Mouse (Mus musculus) hindbrain, embryonic 16.5 days (tissue): ENCODE measurements at regions not wholly inside any gene's neighbourhood (a gene's known extent, or its start where the extent isn't known, plus 50 kb on each side); places are given as distances from the start of the nearest gene placed in this dataset.
A peak's percentile ranks its signal among the peaks of the same experiment; 100 is the strongest.

Experiments used
- ATAC-seq: fragments of 200-750 bp; cut with Nextera tagmentation; 2 replicates; pipeline ENCODE4 v1.8.0; 2017; ENCODE audit warnings: moderate TSS enrichment, moderate library complexity
- H3K27ac ChIP-seq: fragments of 300-500 bp; sonication (generic); 2 replicates; pipeline ENCODE4 v1.5.1; 2014; ENCODE audit warnings: low read depth, mild to moderate bottlenecking, control low read depth, low read length, moderate library complexity
- H3K27me3 ChIP-seq: fragments of 300-500 bp; sonication (generic); replicated peaks from 2 replicates; pipeline ENCODE4 v1.6.1; 2014; ENCODE audit warnings: low read length; ENCODE audit not compliant: control insufficient read depth, insufficient read depth
- H3K36me3 ChIP-seq: fragments of 300-500 bp; sonication (generic); 2 replicates; pipeline ENCODE4 v1.6.1; 2014; ENCODE audit warnings: mild to moderate bottlenecking, low read length, moderate library complexity, mixed read lengths; ENCODE audit not compliant: control insufficient read depth, insufficient read depth
- H3K4me1 ChIP-seq: fragments of 300-500 bp; sonication (generic); 2 replicates; pipeline ENCODE4 v1.6.1; 2014; ENCODE audit warnings: low read depth, low read length; ENCODE audit not compliant: control insufficient read depth, insufficient read depth
- H3K4me2 ChIP-seq: fragments of 300-500 bp; sonication (generic); 2 replicates; pipeline ENCODE4 v1.6.1; 2014; ENCODE audit warnings: mild to moderate bottlenecking, low read length, control low read depth, moderate library complexity
- H3K4me3 ChIP-seq: fragments of 300-500 bp; sonication (generic); 2 replicates; pipeline ENCODE4 v1.5.1; 2014; ENCODE audit warnings: mild to moderate bottlenecking, low read length, control low read depth, moderate library complexity
- H3K9ac ChIP-seq: fragments of 300-500 bp; sonication (generic); 2 replicates; pipeline ENCODE4 v1.6.1; 2014; ENCODE audit warnings: low read depth, mild to moderate bottlenecking, control low read depth, low read length, moderate library complexity
- H3K9me3 ChIP-seq: fragments of 300-500 bp; sonication (generic); 2 replicates; pipeline ENCODE4 v1.6.1; 2014; ENCODE audit warnings: mild to moderate bottlenecking, low read length, moderate library complexity; ENCODE audit not compliant: control insufficient read depth
- WGBS: fragments of 180-500 bp; shearing (Covaris S2); extraction: QIAGEN DNeasy Blood & Tissue Kit; methylation state at CpG from one replicate; pipeline ENCODE4 v1.1.7; 2014; 5-methylcytosine and 5-hydroxymethylcytosine counted together

DNA sequence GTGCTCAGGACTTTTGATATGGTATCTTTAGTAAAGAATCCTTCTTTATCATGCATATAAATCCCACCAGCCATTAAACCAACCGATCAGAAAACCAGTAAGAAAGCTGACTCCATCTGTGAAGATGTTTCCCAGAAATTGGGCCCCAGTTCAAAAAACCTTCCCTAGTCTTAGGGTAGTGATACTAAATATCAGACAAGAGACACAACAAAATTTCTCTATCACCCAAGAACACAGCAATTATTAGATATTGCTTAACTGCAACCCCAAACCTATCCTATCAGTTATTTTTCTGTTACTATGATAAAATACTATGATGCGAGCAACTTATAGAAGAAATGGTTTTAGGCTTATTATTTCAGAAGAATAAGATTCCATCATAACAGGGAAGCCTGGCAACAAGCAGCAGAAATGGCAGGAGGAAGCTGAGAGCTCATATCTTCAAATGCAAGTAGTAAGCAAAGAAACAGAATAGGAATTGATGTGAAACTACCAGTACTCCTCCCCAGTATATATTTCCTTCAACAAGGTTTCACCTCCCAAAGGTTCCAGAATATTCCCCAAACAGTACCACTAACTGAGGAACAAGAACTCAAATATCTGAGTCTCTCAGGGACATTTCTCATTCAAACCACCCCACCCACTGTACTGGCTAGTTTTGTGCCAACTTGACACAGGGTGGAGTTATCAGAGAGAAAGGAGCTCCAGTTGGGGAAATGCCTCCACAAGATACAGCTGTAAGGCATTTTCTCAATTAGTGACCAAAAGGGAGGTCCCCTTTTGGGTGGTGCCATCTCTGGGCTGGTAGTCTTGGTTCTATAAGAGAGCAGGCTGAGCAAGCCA, 234.1 kb downstream of the Tex13c3 start:
- no peaks in the 10 kb centered on the region for H3K9me3 ChIP-seq
- no peak overlapping the region for H3K4me3 ChIP-seq
- no peak overlapping the region for H3K9ac ChIP-seq
- no peaks in the 10 kb centered on the region for H3K4me1 ChIP-seq
- H3K4me2 ChIP-seq: no peak overlapping the region
- WGBS: 78% methylated on average over 2 of the region's 2 CpGs
- H3K36me3 ChIP-seq: no peaks in the 10 kb centered on the region
- ATAC-seq: no peak
- H3K27me3 ChIP-seq: no peaks in the 10 kb centered on the region
- H3K27ac ChIP-seq: no peak overlapping the region

DNA sequence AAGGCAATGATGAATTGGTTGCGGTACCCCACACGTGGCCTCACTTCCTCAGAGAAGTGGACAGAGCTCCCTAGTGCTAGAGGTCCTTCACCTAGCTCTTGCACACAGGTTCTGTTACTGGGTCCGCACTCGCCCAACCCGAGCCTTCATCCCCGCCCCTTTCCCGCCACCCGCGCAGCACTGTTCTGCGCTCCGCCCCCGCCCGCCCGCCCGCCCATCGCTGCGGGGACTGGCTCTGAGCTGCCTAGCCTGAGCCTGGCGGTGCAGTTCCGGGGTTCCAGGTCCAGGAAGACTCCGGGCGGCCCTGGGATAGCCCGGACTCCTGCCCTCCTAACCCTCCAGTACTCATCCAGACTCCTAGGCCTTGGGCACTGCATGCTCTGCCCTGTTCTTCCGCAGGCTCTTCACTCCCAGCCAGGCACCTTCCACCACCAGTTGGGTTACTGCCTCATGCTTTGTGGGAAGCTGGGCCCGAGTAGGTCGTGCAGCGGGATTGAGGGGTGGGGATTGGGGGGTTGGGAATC, 243.3 kb downstream of the Tex13c3 start:
- Histone ChIP-seq H3K36me3 (no peaks in the 10 kb centered on the region), H3K27me3 (no peaks in the 10 kb centered on the region), H3K4me3 (peak overlapping the region; percentile 56), H3K9ac (peak overlapping the region; percentile 50), H3K4me2 (peak overlapping the region; percentile 74), H3K27ac (no peak overlapping the region), H3K4me1 (no peaks in the 10 kb centered on the region), H3K9me3 (no peaks in the 10 kb centered on the region)
- peak; percentile 96 for ATAC-seq
- 5% methylated on average over 15 of the region's 26 CpGs for WGBS

DNA sequence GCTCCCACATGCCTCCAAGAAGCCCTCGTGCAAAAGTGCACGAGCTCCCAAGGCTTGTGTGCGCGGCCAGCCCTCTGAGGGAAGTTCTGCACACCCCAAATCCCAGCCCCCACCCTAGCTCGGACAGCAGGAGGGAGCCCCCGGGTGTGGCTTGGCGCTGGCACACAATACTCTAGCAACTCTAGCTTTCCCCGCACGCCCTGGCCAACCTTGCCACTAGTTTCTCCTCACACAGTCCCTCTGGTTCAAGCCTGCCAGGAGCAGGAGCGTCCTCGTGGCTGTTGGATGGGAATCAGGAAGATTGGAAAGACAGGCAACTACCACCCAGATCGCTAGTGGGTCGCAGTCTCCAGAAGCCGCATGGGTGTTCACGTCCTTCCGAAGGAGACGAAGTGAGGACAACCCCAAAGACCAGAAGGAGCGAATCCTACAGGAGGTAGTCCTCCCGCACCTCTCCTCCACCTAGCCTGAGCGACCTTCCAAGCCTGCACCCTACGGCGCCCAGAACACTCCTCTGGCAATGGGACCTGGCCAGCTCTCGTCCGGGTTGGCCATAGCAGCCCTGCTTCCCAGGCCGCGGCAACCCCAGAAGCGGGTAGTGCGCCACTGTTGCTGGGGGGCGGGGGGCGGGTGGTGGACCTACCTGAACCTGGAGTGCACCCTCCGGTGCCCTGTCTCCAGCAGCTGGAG, 243.9 kb downstream of the Tex13c3 start:
- H3K4me3 ChIP-seq: peak overlapping the region; percentile 56
- H3K9ac ChIP-seq: peak overlapping the region; percentile 50
- peak; percentile 83 for ATAC-seq
- H3K4me1 ChIP-seq: no peaks in the 10 kb centered on the region
- H3K36me3 ChIP-seq: no peaks in the 10 kb centered on the region
- 27% methylated on average over 28 of the region's 31 CpGs for WGBS
- no peaks in the 10 kb centered on the region for H3K27me3 ChIP-seq
- H3K27ac ChIP-seq: no peak overlapping the region
- no peaks in the 10 kb centered on the region for H3K9me3 ChIP-seq
- H3K4me2 ChIP-seq: peak overlapping the region; percentile 74

DNA sequence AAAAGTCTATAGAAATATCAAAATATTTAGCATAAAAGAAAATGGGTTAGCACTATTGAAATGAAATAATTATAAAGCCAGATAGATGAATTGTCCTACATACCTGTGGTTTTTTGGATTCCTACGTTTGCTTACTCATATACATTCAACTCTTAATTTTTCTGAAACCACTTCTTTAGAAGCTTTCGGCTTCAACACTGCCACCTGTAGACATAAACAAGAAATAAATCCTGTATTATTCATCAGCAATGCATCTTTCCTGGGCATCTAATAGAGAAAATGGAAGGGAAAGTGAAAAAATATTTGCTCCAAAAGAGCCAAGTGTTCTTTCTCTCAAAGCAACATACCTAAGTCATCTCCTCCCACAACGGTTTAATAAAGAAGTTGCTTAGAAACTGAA, 245.7 kb downstream of the Tex13c3 start:
- H3K4me1 ChIP-seq: no peaks in the 10 kb centered on the region
- no peaks in the 10 kb centered on the region for H3K9me3 ChIP-seq
- no peak for ATAC-seq
- WGBS: 67% methylated on average over 3 of the region's 3 CpGs
- H3K4me3 ChIP-seq: no peak overlapping the region
- H3K9ac ChIP-seq: no peak overlapping the region
- no peak overlapping the region for H3K4me2 ChIP-seq
- no peak overlapping the region for H3K27ac ChIP-seq
- H3K36me3 ChIP-seq: no peaks in the 10 kb centered on the region
- H3K27me3 ChIP-seq: no peaks in the 10 kb centered on the region

DNA sequence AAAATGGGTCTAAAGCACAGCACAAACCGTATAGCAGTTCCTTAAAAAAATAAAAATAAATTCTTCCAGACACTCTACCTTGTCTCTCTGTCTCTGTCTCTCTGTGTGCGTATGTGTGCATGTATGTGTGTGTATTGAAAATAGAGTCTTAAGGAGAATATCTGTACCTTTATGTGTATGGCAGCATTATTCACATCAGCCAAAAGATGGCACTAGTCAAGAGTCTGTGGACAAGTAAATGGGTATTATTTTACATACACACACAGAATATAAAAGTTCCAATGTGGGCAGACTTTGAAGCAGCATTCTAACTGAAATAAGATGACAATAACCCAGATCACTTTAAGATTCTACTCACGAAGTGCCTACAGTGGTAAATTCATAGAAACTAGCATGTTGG, 249.3 kb downstream of the Tex13c3 start:
- ATAC-seq: no peak
- no peak overlapping the region for H3K4me3 ChIP-seq

DNA sequence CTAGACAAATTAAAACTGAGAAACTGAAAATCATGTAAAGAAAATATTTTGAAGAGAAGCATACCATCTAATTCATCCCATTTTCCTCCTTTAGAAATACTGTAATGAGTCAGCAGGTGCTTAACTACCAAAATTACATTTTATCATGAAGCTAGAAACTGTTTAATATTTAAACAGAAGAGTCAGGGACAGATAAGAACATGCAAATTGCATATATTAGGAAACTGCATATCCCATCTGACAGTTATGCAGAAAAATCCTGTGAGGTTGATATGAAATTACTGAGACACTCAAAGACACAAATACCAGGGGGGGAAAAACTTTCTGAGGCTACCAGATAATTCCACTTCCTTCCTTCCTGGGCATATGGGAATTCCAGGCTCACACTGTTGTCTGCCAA, 257.8 kb downstream of the Tex13c3 start:
- no peaks in the 10 kb centered on the region for H3K4me1 ChIP-seq
- H3K9me3 ChIP-seq: no peaks in the 10 kb centered on the region
- H3K36me3 ChIP-seq: no peaks in the 10 kb centered on the region
- H3K4me3 ChIP-seq: no peak overlapping the region
- no peak overlapping the region for H3K9ac ChIP-seq
- no peak overlapping the region for H3K4me2 ChIP-seq
- ATAC-seq: no peak
- H3K27ac ChIP-seq: no peak overlapping the region
- no peaks in the 10 kb centered on the region for H3K27me3 ChIP-seq

More for the DNA sequence above, 249.3 kb downstream of the Tex13c3 start:
- H3K27ac ChIP-seq: no peak overlapping the region
- H3K27me3 ChIP-seq: no peaks in the 10 kb centered on the region
- no peaks in the 10 kb centered on the region for H3K9me3 ChIP-seq
- H3K36me3 ChIP-seq: no peaks in the 10 kb centered on the region
- no peak overlapping the region for H3K9ac ChIP-seq
- WGBS: 86% methylated on average over 3 of the region's 3 CpGs
- H3K4me2 ChIP-seq: no peak overlapping the region
- no peaks in the 10 kb centered on the region for H3K4me1 ChIP-seq

DNA sequence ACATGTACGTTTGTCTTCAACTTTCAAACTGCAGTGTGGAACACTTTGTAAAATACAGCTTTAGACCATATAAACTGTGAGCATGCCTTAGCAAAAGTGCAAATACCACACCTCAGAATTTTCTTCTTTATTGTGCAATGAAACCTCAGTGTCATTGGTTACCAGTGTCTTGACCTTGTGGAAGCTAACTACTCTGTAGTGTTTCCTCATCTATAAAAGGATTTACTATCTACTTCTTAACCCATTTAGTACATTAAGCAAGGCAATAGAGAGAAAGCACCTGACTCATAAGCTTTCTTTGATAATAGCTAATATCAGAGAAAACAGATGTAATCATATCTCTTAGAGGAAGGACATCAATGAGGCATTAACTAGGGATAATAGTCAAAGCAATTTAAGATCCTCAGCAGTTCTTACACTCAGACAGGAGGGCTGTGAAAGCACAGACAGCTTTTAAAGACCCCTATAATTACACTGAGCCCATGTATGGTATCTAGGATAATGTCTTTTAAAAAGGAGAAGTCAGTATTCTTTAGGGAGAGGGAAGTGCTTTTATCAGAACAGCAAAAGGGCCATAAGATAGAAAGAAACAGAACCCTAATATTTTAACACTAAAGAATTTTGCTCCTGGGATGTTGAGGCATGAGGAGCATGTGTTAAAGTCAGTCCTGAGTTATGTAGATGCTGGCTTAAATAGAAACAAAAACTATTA, 260.2 kb downstream of the Tex13c3 start:
- H3K4me2 ChIP-seq: no peak overlapping the region
- no peak overlapping the region for H3K27ac ChIP-seq
- 86% methylated on average over 1 of the region's 1 CpGs for WGBS
- H3K9me3 ChIP-seq: no peaks in the 10 kb centered on the region
- H3K4me3 ChIP-seq: no peak overlapping the region
- ATAC-seq: no peak
- no peak overlapping the region for H3K9ac ChIP-seq
- no peaks in the 10 kb centered on the region for H3K36me3 ChIP-seq
- H3K27me3 ChIP-seq: no peaks in the 10 kb centered on the region
- H3K4me1 ChIP-seq: no peaks in the 10 kb centered on the region

DNA sequence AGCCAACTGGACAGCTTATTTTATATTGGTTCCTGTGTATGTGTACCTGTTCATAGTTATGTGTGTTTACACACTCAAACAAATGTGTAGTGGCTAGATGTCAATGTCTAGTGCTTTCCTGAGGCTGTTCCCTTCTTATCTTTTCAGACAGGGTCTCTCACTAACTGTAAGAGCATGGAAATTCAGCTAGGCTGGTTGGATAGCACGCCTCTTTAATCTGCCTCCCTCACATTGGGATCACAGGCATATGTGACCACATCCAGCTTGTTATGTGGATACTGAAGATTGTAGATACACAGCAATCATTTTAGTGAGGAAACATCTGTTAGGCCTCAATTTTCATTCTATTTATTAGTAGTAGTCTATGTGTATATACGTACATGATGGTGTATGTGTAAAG, 261.4 kb downstream of the Tex13c3 start:
- Histone ChIP-seq H3K36me3 (no peaks in the 10 kb centered on the region), H3K4me1 (no peaks in the 10 kb centered on the region), H3K4me3 (no peak overlapping the region), H3K4me2 (no peak overlapping the region), H3K9me3 (no peaks in the 10 kb centered on the region), H3K27ac (no peak overlapping the region), H3K9ac (no peak overlapping the region), H3K27me3 (no peaks in the 10 kb centered on the region)
- no peak for ATAC-seq
- WGBS: 86% methylated on average over 2 of the region's 2 CpGs

DNA sequence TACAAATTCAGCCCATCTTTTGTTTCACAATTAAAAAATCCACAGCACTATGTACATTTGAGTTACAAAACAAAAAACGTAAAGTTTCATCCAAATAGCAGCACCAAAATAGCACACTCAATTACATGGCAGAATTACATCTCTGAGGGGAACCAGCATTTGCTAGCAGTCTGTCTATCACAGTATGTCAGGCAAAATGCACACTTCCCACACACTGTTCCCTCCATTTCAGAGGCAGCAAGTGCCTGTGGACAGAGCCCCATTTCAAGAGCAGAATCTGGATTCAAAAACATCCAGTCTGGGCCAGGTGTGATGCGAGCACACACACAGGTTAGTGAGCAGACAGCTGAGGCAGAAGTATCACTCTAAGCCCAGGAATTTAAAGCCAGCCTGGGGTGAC, 261.8 kb downstream of the Tex13c3 start:
- H3K4me1 ChIP-seq: no peaks in the 10 kb centered on the region
- no peak overlapping the region for H3K4me2 ChIP-seq
- H3K36me3 ChIP-seq: no peaks in the 10 kb centered on the region
- H3K4me3 ChIP-seq: no peak overlapping the region
- ATAC-seq: no peak
- H3K27me3 ChIP-seq: no peaks in the 10 kb centered on the region
- 90% methylated on average over 2 of the region's 2 CpGs for WGBS
- no peak overlapping the region for H3K27ac ChIP-seq
- H3K9me3 ChIP-seq: no peaks in the 10 kb centered on the region
- no peak overlapping the region for H3K9ac ChIP-seq
